Mouse (Mus musculus): ENCODE data around the gene Fam163b. TPM values are rescaled to one million over a fixed set of nuclear protein-coding genes. Genes with fewer than 3 reads are reported as not detected.

The Fam163b gene
- polyA plus RNA-seq, 1 experiment from 2014 or later, result 0.03 TPM

GRCm38 (mm10) chr2:27108144-27108543 lies 34.1 kb downstream of the Fam163b start:
- Histone ChIP-seq H3K4me2 (no peak overlapping the region), H3K27ac (no peak overlapping the region), H3K27me3 (no peaks in the 10 kb centered on the region), H3K4me1 (replicated peaks) (no peaks in the 10 kb centered on the region), H3K36me3 (no peaks in the 10 kb centered on the region), H3K4me3 (replicated peaks) (no peak overlapping the region), H3K9me3 (replicated peaks) (no peaks in the 10 kb centered on the region), H3K9ac (no peak overlapping the region)
- WGBS (ENCODE audit: insufficient replicate concordance), result 55% methylated on average over 2 of the region's 2 CpGs
- no peak for ATAC-seq (ENCODE audit: low read depth)
- no peak for DNase-seq

GRCm38 (mm10) chr2:27106816-27107215 lies 35.5 kb downstream of the Fam163b start:
- 67% methylated on average over 3 of the region's 3 CpGs for WGBS (ENCODE audit: insufficient replicate concordance)
- Histone ChIP-seq H3K4me2 (no peak overlapping the region), H3K4me3 (replicated peaks) (no peak overlapping the region), H3K9ac (no peak overlapping the region), H3K4me1 (replicated peaks) (no peaks in the 10 kb centered on the region), H3K36me3 (no peaks in the 10 kb centered on the region), H3K27me3 (no peaks in the 10 kb centered on the region), H3K9me3 (replicated peaks) (no peaks in the 10 kb centered on the region), H3K27ac (no peak overlapping the region)
- DNase-seq, result no peak
- no peak for ATAC-seq (ENCODE audit: low read depth)

- Histone ChIP-seq H3K4me1 (replicated peaks) (no peaks in the 10 kb centered on the region), H3K4me3 (replicated peaks) (no peak overlapping the region), H3K27me3 (no peaks in the 10 kb centered on the region), H3K36me3 (no peaks in the 10 kb centered on the region), H3K9me3 (replicated peaks) (no peaks in the 10 kb centered on the region), H3K4me2 (no peak overlapping the region), H3K27ac (no peak overlapping the region), H3K9ac (no peak overlapping the region)
- ATAC-seq (ENCODE audit: low read depth), result no peak
- no peak for DNase-seq
- WGBS (ENCODE audit: insufficient replicate concordance), result 65% methylated on average over 7 of the region's 7 CpGs
These were observed 38.7 kb downstream of the Fam163b start for GRCm38 (mm10) chr2:27103554-27103953.

- H3K27ac ChIP-seq, result no peak overlapping the region
- H3K4me2 ChIP-seq, result no peak overlapping the region
- 24% methylated on average over 6 of the region's 6 CpGs for WGBS (ENCODE audit: insufficient replicate concordance)
- H3K9ac ChIP-seq, result no peak overlapping the region
- 0 out of 2 replicates have a peak, but pooled peaks cover 2% of the 10 kb centered on the region for H3K4me1 ChIP-seq (replicated peaks)
- ATAC-seq (ENCODE audit: low read depth), result no peak
- H3K27me3 ChIP-seq, result no peaks in the 10 kb centered on the region; the same call in 1 of the 2 replicates
- no peaks in the 10 kb centered on the region for H3K9me3 ChIP-seq (replicated peaks)
- no peaks in the 10 kb centered on the region for H3K36me3 ChIP-seq
- H3K4me3 ChIP-seq (replicated peaks), result no peak overlapping the region
- no peak for DNase-seq
These were observed 44.5 kb downstream of the Fam163b start for GRCm38 (mm10) chr2:27097776-27098175.

- Histone ChIP-seq H3K9ac (no peak overlapping the region), H3K27me3 (no peaks in the 10 kb centered on the region; the same call in 1 of the 2 replicates), H3K4me3 (replicated peaks) (no peak overlapping the region), H3K4me1 (replicated peaks) (0 out of 2 replicates have a peak, but pooled peaks cover 2% of the 10 kb centered on the region), H3K9me3 (replicated peaks) (no peaks in the 10 kb centered on the region), H3K36me3 (no peaks in the 10 kb centered on the region), H3K27ac (no peak overlapping the region), H3K4me2 (no peak overlapping the region)
- whole genome bisulfite sequencing (ENCODE audit: insufficient replicate concordance), result 41% methylated on average over 6 of the region's 6 CpGs
- ATAC-seq (ENCODE audit: low read depth) (no peak), DNase-seq (no peak)
These were observed 45.0 kb downstream of the Fam163b start for GRCm38 (mm10) chr2:27097241-27097656.

GRCm38 (mm10) chr2:27096341-27096981 lies 45.8 kb downstream of the Fam163b start:
- Histone ChIP-seq H3K9me3 (replicated peaks) (no peaks in the 10 kb centered on the region), H3K4me1 (replicated peaks) (0 out of 2 replicates have a peak, but pooled peaks cover 2% of the 10 kb centered on the region), H3K27me3 (no peaks in the 10 kb centered on the region; the same call in 1 of the 2 replicates), H3K4me2 (no peak overlapping the region), H3K9ac (no peak overlapping the region), H3K4me3 (replicated peaks) (no peak overlapping the region), H3K36me3 (no peaks in the 10 kb centered on the region), H3K27ac (no peak overlapping the region)
- 44% methylated on average over 13 of the region's 13 CpGs for WGBS (ENCODE audit: insufficient replicate concordance)
- DNase-seq, result no peak
- ATAC-seq (ENCODE audit: low read depth), result no peak

GRCm38 (mm10) chr2:27095178-27095577 lies 47.1 kb downstream of the Fam163b start:
- Histone ChIP-seq H3K4me1 (replicated peaks) (0 out of 2 replicates have a peak, but pooled peaks cover 2% of the 10 kb centered on the region), H3K9me3 (replicated peaks) (no peaks in the 10 kb centered on the region), H3K4me3 (replicated peaks) (no peak overlapping the region), H3K36me3 (no peaks in the 10 kb centered on the region), H3K9ac (no peak overlapping the region), H3K27ac (no peak overlapping the region), H3K27me3 (no peaks in the 10 kb centered on the region; the same call in 1 of the 2 replicates), H3K4me2 (no peak overlapping the region)
- WGBS (ENCODE audit: insufficient replicate concordance), result 65% methylated on average over 7 of the region's 7 CpGs
- DNase-seq, result no peak
- no peak for ATAC-seq (ENCODE audit: low read depth)

GRCm38 (mm10) chr2:27089238-27089637 lies 53.1 kb downstream of the Fam163b start:
- WGBS (ENCODE audit: insufficient replicate concordance), result 41% methylated on average over 1 of the region's 1 CpGs
- no peak for DNase-seq
- Histone ChIP-seq H3K9ac (no peak overlapping the region), H3K4me3 (replicated peaks) (no peak overlapping the region), H3K36me3 (no peaks in the 10 kb centered on the region), H3K27me3 (no peaks in the 10 kb centered on the region), H3K4me1 (replicated peaks) (peaks cover 3% of the 10 kb centered on the region; the same call in 1 of the 2 replicates), H3K27ac (no peak overlapping the region), H3K4me2 (no peak overlapping the region), H3K9me3 (replicated peaks) (no peaks in the 10 kb centered on the region)
- ATAC-seq (ENCODE audit: low read depth), result no peak

- no peaks in the 10 kb centered on the region for H3K27me3 ChIP-seq
- no peak overlapping the region for H3K4me3 ChIP-seq (replicated peaks)
- DNase-seq (no peak), ATAC-seq (ENCODE audit: low read depth) (no peak)
- 50% methylated on average over 5 of the region's 5 CpGs for WGBS (ENCODE audit: insufficient replicate concordance)
- no peak overlapping the region for H3K4me2 ChIP-seq
- no peaks in the 10 kb centered on the region for H3K9me3 ChIP-seq (replicated peaks)
- no peaks in the 10 kb centered on the region for H3K36me3 ChIP-seq
- H3K4me1 ChIP-seq (replicated peaks), result peaks cover 3% of the 10 kb centered on the region; the same call in 1 of the 2 replicates
- no peak overlapping the region for H3K9ac ChIP-seq
- no peak overlapping the region for H3K27ac ChIP-seq
These were observed 53.6 kb downstream of the Fam163b start for GRCm38 (mm10) chr2:27088700-27089099.

- 41% methylated on average over 18 of the region's 18 CpGs for WGBS (ENCODE audit: insufficient replicate concordance)
- no peaks in the 10 kb centered on the region for H3K27me3 ChIP-seq
- H3K27ac ChIP-seq, result no peak overlapping the region; the same call in 1 of the 2 replicates
- ATAC-seq (ENCODE audit: low read depth) (no peak), DNase-seq (no peak)
- H3K9me3 ChIP-seq (replicated peaks), result no peaks in the 10 kb centered on the region
- no peak overlapping the region for H3K4me2 ChIP-seq
- no peaks in the 10 kb centered on the region for H3K36me3 ChIP-seq
- peaks cover 3% of the 10 kb centered on the region; the same call in 1 of the 2 replicates for H3K4me1 ChIP-seq (replicated peaks)
- H3K9ac ChIP-seq, result no peak overlapping the region
- no peak overlapping the region for H3K4me3 ChIP-seq (replicated peaks)
These were observed 54.1 kb downstream of the Fam163b start for GRCm38 (mm10) chr2:27088071-27088644.

GRCm38 (mm10) chr2:27087581-27087980 lies 54.7 kb downstream of the Fam163b start:
- ATAC-seq (ENCODE audit: low read depth), result no peak
- WGBS (ENCODE audit: insufficient replicate concordance), result 65% methylated on average over 5 of the region's 5 CpGs
- Histone ChIP-seq H3K27ac (no peak overlapping the region), H3K36me3 (no peaks in the 10 kb centered on the region), H3K4me2 (no peak overlapping the region), H3K4me1 (replicated peaks) (peaks cover 3% of the 10 kb centered on the region; the same call in 1 of the 2 replicates), H3K27me3 (no peaks in the 10 kb centered on the region), H3K9ac (no peak overlapping the region), H3K4me3 (replicated peaks) (no peak overlapping the region), H3K9me3 (replicated peaks) (no peaks in the 10 kb centered on the region)
- no peak for DNase-seq
